Mouse (Mus musculus): ENCODE data around the gene A230050P20Rik.
A peak's percentile ranks its signal among the peaks of the same experiment; 100 is the strongest.

A230050P20Rik gene

GRCm38 (mm10) chr9:20894629-20895028 lies 26.2 kb downstream of the A230050P20Rik start:
- no peak for DNase-seq (ENCODE audit: low read depth in 1 of 2, low spot score in 2 of 2)

GRCm38 (mm10) chr9:20895382-20895781 lies 26.9 kb downstream of the A230050P20Rik start:
- DNase-seq (ENCODE audit: low read depth in 1 of 2, low spot score in 2 of 2): no peak

GRCm38 (mm10) chr9:20897736-20898510 lies 29.5 kb downstream of the A230050P20Rik start:
- DNase-seq (ENCODE audit: low read depth in 1 of 2, low spot score in 2 of 2): no peak

- peak; percentile 50 to 70 for DNase-seq (ENCODE audit: low read depth in 1 of 2, low spot score in 2 of 2)
These were observed 30.1 kb downstream of the A230050P20Rik start, which contains the start of gene Eif3g for GRCm38 (mm10) chr9:20898511-20899073. Gene Eif3g (minus strand): TSS chr9:20898623.

GRCm38 (mm10) chr9:20901466-20902173 lies 33.2 kb downstream of the A230050P20Rik start:
- DNase-seq (ENCODE audit: low read depth in 1 of 2, low spot score in 2 of 2): no peak

GRCm38 (mm10) chr9:20902174-20902491 lies 33.7 kb downstream of the A230050P20Rik start:
- no peak for DNase-seq (ENCODE audit: low read depth in 1 of 2, low spot score in 2 of 2)

GRCm38 (mm10) chr9:20909948-20910347 lies 41.5 kb downstream of the A230050P20Rik start:
- DNase-seq (ENCODE audit: low read depth in 1 of 2, low spot score in 2 of 2): no peak

GRCm38 (mm10) chr9:20916160-20916559 lies 47.7 kb downstream of the A230050P20Rik start:
- DNase-seq (ENCODE audit: low read depth in 1 of 2, low spot score in 2 of 2): peak in 1 of 2 experiments; percentile 13

- DNase-seq (ENCODE audit: low read depth in 1 of 2, low spot score in 2 of 2): no peak
These were observed 54.8 kb downstream of the A230050P20Rik start for GRCm38 (mm10) chr9:20923258-20923657.
